Mouse (Mus musculus): Measurements from ENCODE around the gene Psmd13. TPM values are rescaled to one million over a fixed set of nuclear protein-coding genes. Genes with fewer than 3 reads are reported as not detected.

Psmd13 gene
- 132 TPM for polyA plus RNA-seq (2014; fragmentation: Illumina TruSeq; extraction: RNeasy Lipid Tissue Mini Kit (QIAGEN cat#74804); ENCODE audit: low replicate concordance)

GRCm38 (mm10) chr7:140881696-140882468, at the start of gene Psmd13, which contains the start of gene Sirt3:
Gene Psmd13 (plus strand): TSS chr7:140881968.
Gene Sirt3 (minus strand): TSS chr7:140882309.

GRCm38 (mm10) chr7:140834968-140835757, 46.6 kb upstream of the Psmd13 start, which contains the start of gene Urah:
Gene Urah (plus strand): TSS chr7:140835018.

GRCm38 (mm10) chr7:140844905-140845665, 36.7 kb upstream of the Psmd13 start, which contains the start of gene Scgb1c1:
Gene Scgb1c1 (plus strand): TSS chr7:140845547.

GRCm38 (mm10) chr7:140847755-140848580, 33.8 kb upstream of the Psmd13 start, which contains the start of gene Odf3:
Gene Odf3 (plus strand): TSS chr7:140847805.

GRCm38 (mm10) chr7:140855860-140856784, 25.6 kb upstream of the Psmd13 start, which contains the start of gene Gm45785:
Gene Gm45785 (minus strand): TSS chr7:140856331.

GRCm38 (mm10) chr7:140856785-140857549, 24.8 kb upstream of the Psmd13 start, which contains the start of gene Ric8a:
Gene Ric8a (plus strand): TSS chr7:140856957.

GRCm38 (mm10) chr7:140857550-140858505, 23.9 kb upstream of the Psmd13 start, which contains the start of gene Bet1l:
Gene Bet1l (minus strand): TSS chr7:140857577.

GRCm38 (mm10) chr7:140900220-140900619, 18.5 kb downstream of the Psmd13 start, which contains the start of gene Cox8b:
Gene Cox8b (minus strand): TSS chr7:140900446.

GRCm38 (mm10) chr7:140920418-140921029, 38.8 kb downstream of the Psmd13 start, which contains the start of gene Nlrp6:
Gene Nlrp6 (plus strand): TSS chr7:140920902.

GRCm38 (mm10) chr7:140941222-140942051, 59.7 kb downstream of the Psmd13 start, which contains the start of gene Pgghg:
Gene Pgghg (plus strand): TSS chr7:140941391.

Other genes with a start within 250 kb of the Psmd13 start
- not detected for gene Olfr53, start 235.5 kb upstream of the Psmd13 start, polyA plus RNA-seq (2014; fragmentation: Illumina TruSeq; extraction: RNeasy Lipid Tissue Mini Kit (QIAGEN cat#74804); ENCODE audit: low replicate concordance)
- gene Olfr539, start 222.0 kb upstream of the Psmd13 start, polyA plus RNA-seq (2014; fragmentation: Illumina TruSeq; extraction: RNeasy Lipid Tissue Mini Kit (QIAGEN cat#74804); ENCODE audit: low replicate concordance) = not detected
- not detected for gene Olfr45, start 200.0 kb upstream of the Psmd13 start, polyA plus RNA-seq (2014; fragmentation: Illumina TruSeq; extraction: RNeasy Lipid Tissue Mini Kit (QIAGEN cat#74804); ENCODE audit: low replicate concordance)
- not detected for gene Olfr541, start 184.7 kb upstream of the Psmd13 start, polyA plus RNA-seq (2014; fragmentation: Illumina TruSeq; extraction: RNeasy Lipid Tissue Mini Kit (QIAGEN cat#74804); ENCODE audit: low replicate concordance)
- 17.1 TPM for gene Cyp2e1, start 118.2 kb upstream of the Psmd13 start, polyA plus RNA-seq (2014; fragmentation: Illumina TruSeq; extraction: RNeasy Lipid Tissue Mini Kit (QIAGEN cat#74804); ENCODE audit: low replicate concordance)
- not detected for gene Syce1, start 94.1 kb upstream of the Psmd13 start, polyA plus RNA-seq (2014; fragmentation: Illumina TruSeq; extraction: RNeasy Lipid Tissue Mini Kit (QIAGEN cat#74804); ENCODE audit: low replicate concordance)
- 0.48 TPM for gene Zfp941, start 59.8 kb upstream of the Psmd13 start, polyA plus RNA-seq (2014; fragmentation: Illumina TruSeq; extraction: RNeasy Lipid Tissue Mini Kit (QIAGEN cat#74804); ENCODE audit: low replicate concordance)
- gene Urah, start 47.0 kb upstream of the Psmd13 start, polyA plus RNA-seq (2014; fragmentation: Illumina TruSeq; extraction: RNeasy Lipid Tissue Mini Kit (QIAGEN cat#74804); ENCODE audit: low replicate concordance) = 11.9 TPM
- not detected for gene Scgb1c1, start 36.4 kb upstream of the Psmd13 start, polyA plus RNA-seq (2014; fragmentation: Illumina TruSeq; extraction: RNeasy Lipid Tissue Mini Kit (QIAGEN cat#74804); ENCODE audit: low replicate concordance)
- not detected for gene Odf3, start 34.2 kb upstream of the Psmd13 start, polyA plus RNA-seq (2014; fragmentation: Illumina TruSeq; extraction: RNeasy Lipid Tissue Mini Kit (QIAGEN cat#74804); ENCODE audit: low replicate concordance)
- not detected for gene Gm45785, start 25.6 kb upstream of the Psmd13 start, polyA plus RNA-seq (2014; fragmentation: Illumina TruSeq; extraction: RNeasy Lipid Tissue Mini Kit (QIAGEN cat#74804); ENCODE audit: low replicate concordance)
- 3.7 TPM for gene Ric8a, start 25.0 kb upstream of the Psmd13 start, polyA plus RNA-seq (2014; fragmentation: Illumina TruSeq; extraction: RNeasy Lipid Tissue Mini Kit (QIAGEN cat#74804); ENCODE audit: low replicate concordance)
- gene Bet1l, start 24.4 kb upstream of the Psmd13 start, polyA plus RNA-seq (2014; fragmentation: Illumina TruSeq; extraction: RNeasy Lipid Tissue Mini Kit (QIAGEN cat#74804); ENCODE audit: low replicate concordance) = 0.78 TPM
- gene Sirt3, start 341 bp downstream of the Psmd13 start, polyA plus RNA-seq (2014; fragmentation: Illumina TruSeq; extraction: RNeasy Lipid Tissue Mini Kit (QIAGEN cat#74804); ENCODE audit: low replicate concordance) = 3.8 TPM
- gene Cox8b, start 18.5 kb downstream of the Psmd13 start, polyA plus RNA-seq (2014; fragmentation: Illumina TruSeq; extraction: RNeasy Lipid Tissue Mini Kit (QIAGEN cat#74804); ENCODE audit: low replicate concordance) = not detected
- 23.8 TPM for gene Nlrp6, start 38.9 kb downstream of the Psmd13 start, polyA plus RNA-seq (2014; fragmentation: Illumina TruSeq; extraction: RNeasy Lipid Tissue Mini Kit (QIAGEN cat#74804); ENCODE audit: low replicate concordance)
- gene Pgghg, start 59.4 kb downstream of the Psmd13 start, polyA plus RNA-seq (2014; fragmentation: Illumina TruSeq; extraction: RNeasy Lipid Tissue Mini Kit (QIAGEN cat#74804); ENCODE audit: low replicate concordance) = 0.30 TPM
- not detected for gene Ifitm5, start 68.3 kb downstream of the Psmd13 start, polyA plus RNA-seq (2014; fragmentation: Illumina TruSeq; extraction: RNeasy Lipid Tissue Mini Kit (QIAGEN cat#74804); ENCODE audit: low replicate concordance)
- not detected for gene Gm45717, start 74.0 kb downstream of the Psmd13 start, polyA plus RNA-seq (2014; fragmentation: Illumina TruSeq; extraction: RNeasy Lipid Tissue Mini Kit (QIAGEN cat#74804); ENCODE audit: low replicate concordance)
- 37.5 TPM for gene Ifitm2, start 74.0 kb downstream of the Psmd13 start, polyA plus RNA-seq (2014; fragmentation: Illumina TruSeq; extraction: RNeasy Lipid Tissue Mini Kit (QIAGEN cat#74804); ENCODE audit: low replicate concordance)
- gene Ifitm1, start 85.3 kb downstream of the Psmd13 start, polyA plus RNA-seq (2014; fragmentation: Illumina TruSeq; extraction: RNeasy Lipid Tissue Mini Kit (QIAGEN cat#74804); ENCODE audit: low replicate concordance) = 3.0 TPM
- 4.3 TPM for gene Ifitm3, start 128.8 kb downstream of the Psmd13 start, polyA plus RNA-seq (2014; fragmentation: Illumina TruSeq; extraction: RNeasy Lipid Tissue Mini Kit (QIAGEN cat#74804); ENCODE audit: low replicate concordance)
- gene Ifitm6, start 136.0 kb downstream of the Psmd13 start, polyA plus RNA-seq (2014; fragmentation: Illumina TruSeq; extraction: RNeasy Lipid Tissue Mini Kit (QIAGEN cat#74804); ENCODE audit: low replicate concordance) = 5.2 TPM
- not detected for gene Gm17387, start 147.2 kb downstream of the Psmd13 start, polyA plus RNA-seq (2014; fragmentation: Illumina TruSeq; extraction: RNeasy Lipid Tissue Mini Kit (QIAGEN cat#74804); ENCODE audit: low replicate concordance)
- 0.45 TPM for gene B4galnt4, start 179.1 kb downstream of the Psmd13 start, polyA plus RNA-seq (2014; fragmentation: Illumina TruSeq; extraction: RNeasy Lipid Tissue Mini Kit (QIAGEN cat#74804); ENCODE audit: low replicate concordance)
- gene Pkp3, start 196.2 kb downstream of the Psmd13 start, polyA plus RNA-seq (2014; fragmentation: Illumina TruSeq; extraction: RNeasy Lipid Tissue Mini Kit (QIAGEN cat#74804); ENCODE audit: low replicate concordance) = 0.74 TPM
- 1.6 TPM for gene Sigirr, start 218.6 kb downstream of the Psmd13 start, polyA plus RNA-seq (2014; fragmentation: Illumina TruSeq; extraction: RNeasy Lipid Tissue Mini Kit (QIAGEN cat#74804); ENCODE audit: low replicate concordance)
- 145 TPM for gene Ano9, start 235.8 kb downstream of the Psmd13 start, polyA plus RNA-seq (2014; fragmentation: Illumina TruSeq; extraction: RNeasy Lipid Tissue Mini Kit (QIAGEN cat#74804); ENCODE audit: low replicate concordance)
- 11.3 TPM for gene Ptdss2, start 240.4 kb downstream of the Psmd13 start, polyA plus RNA-seq (2014; fragmentation: Illumina TruSeq; extraction: RNeasy Lipid Tissue Mini Kit (QIAGEN cat#74804); ENCODE audit: low replicate concordance)